Mouse (Mus musculus) heart, embryonic 12.5 days (tissue): ENCODE measurements around the gene Kctd15. TPM values are rescaled to one million over a fixed set of nuclear protein-coding genes. Genes with fewer than 3 reads are reported as not detected.
A peak's percentile ranks its signal among the peaks of the same experiment; 100 is the strongest.

ENCODE experiments used
- ATAC-seq: fragments of 200-750 bp; cut with Nextera tagmentation; 2 replicates; pipeline ENCODE4 v1.8.0; 2017; ENCODE audit warnings: moderate TSS enrichment, moderate library complexity; ENCODE audit not compliant: insufficient number of reproducible peaks, low FRiP score
- H3K27ac ChIP-seq: fragments of 300-500 bp; sonication (generic); 2 replicates; pipeline ENCODE4 v1.5.1; 2016; ENCODE audit warnings: mild to moderate bottlenecking, moderate library complexity; ENCODE audit not compliant: poor library complexity, severe bottlenecking
- H3K27me3 ChIP-seq: fragments of 300-500 bp; sonication (generic); replicated peaks from 2 replicates; pipeline ENCODE4 v1.6.1; 2016; ENCODE audit warnings: mild to moderate bottlenecking, moderate library complexity
- H3K36me3 ChIP-seq: fragments of 300-500 bp; sonication (generic); 2 replicates; pipeline ENCODE4 v1.6.1; 2016; ENCODE audit warnings: mild to moderate bottlenecking, moderate library complexity
- H3K4me1 ChIP-seq: fragments of 300-500 bp; sonication (generic); replicated peaks from 2 replicates; pipeline ENCODE4 v1.6.1; 2016; ENCODE audit warnings: mild to moderate bottlenecking
- H3K4me2 ChIP-seq: fragments of 300-500 bp; sonication (generic); 2 replicates; pipeline ENCODE4 v1.6.1; 2016; ENCODE audit warnings: mild to moderate bottlenecking, moderate library complexity
- H3K4me3 ChIP-seq: fragments of 300-500 bp; sonication (generic); 2 replicates; pipeline ENCODE4 v1.5.1; 2016; ENCODE audit warnings: mild to moderate bottlenecking
- H3K9ac ChIP-seq: fragments of 300-500 bp; sonication (generic); 2 replicates; pipeline ENCODE4 v1.6.1; 2016; ENCODE audit warnings: mild to moderate bottlenecking, moderate library complexity
- H3K9me3 ChIP-seq: fragments of 300-500 bp; sonication (generic); replicated peaks from 2 replicates; pipeline ENCODE4 v1.6.1; 2016; ENCODE audit warnings: mild to moderate bottlenecking, moderate library complexity
- WGBS: fragments of 180-500 bp; shearing (Covaris S2); methylation state at CpG from one replicate; pipeline ENCODE4 v1.1.7; 2016; 5-methylcytosine and 5-hydroxymethylcytosine counted together
- polyA plus RNA-seq: library from polyadenylated mRNA; unstranded; fragments of >200 nt; fragmentation: Nextera tagmentation; extraction: Ambion mirVana; gene quantifications from 2 replicates; pipeline ENCODE4 v1.2.1, GENCODE M21; 2016

The Kctd15 gene
- polyA plus RNA-seq, 1 experiment from 2014 or later, result 9.1 TPM

DNA sequence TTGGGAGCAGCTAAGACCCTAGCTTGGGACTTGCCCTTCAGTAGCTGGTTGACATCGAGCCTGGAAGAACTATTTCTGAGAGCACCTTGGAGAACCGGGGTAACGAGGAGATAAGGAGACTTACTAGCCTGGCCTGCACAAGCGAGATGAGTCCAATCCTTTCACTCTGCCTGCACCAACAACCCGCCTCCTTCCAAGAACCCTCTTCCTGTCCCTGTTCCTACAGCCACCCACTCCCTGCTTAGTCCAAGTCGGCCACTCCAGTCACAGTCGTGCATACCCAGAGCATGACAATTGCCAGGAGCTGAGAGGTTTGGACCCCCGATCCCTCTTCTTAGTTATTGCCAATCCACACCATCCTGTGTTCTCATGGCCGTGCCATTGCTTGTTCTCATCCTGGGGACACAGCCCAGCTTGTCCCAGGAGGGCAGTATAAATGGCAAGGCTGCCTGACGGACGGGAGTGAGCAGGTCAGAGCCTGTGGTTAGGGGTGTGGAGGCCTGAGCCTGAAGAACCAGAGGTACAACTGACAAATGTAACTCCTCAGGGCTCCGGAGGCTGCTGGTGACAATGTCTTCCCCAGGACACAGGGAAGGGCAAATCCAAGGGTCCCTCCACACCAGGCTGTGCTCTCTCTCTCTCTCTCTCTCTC, 10.3 kb downstream of the Kctd15 start:
- Histone ChIP-seq H3K9ac (no peak overlapping the region), H3K9me3 (no peaks in the 10 kb centered on the region)

DNA sequence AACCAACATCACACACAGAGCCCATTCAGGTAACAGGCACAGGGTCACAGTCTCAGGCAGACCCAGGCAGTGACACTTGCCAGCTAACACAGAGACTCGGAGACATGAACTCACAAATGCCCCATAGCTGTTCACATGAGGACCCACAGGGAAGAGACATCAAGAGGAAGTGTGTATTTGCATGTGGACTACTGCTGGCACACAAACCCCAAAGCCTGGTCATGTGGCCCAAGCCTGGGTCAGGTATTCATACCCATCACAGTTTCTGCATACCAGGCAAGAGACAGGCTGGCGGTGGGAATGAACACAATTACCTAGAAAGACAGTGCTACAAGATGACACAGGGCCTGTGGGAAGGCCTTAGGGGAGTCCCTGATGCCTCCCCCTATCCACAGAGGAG, 10.9 kb downstream of the Kctd15 start:
- H3K27ac ChIP-seq, result no peak overlapping the region
- no peaks in the 10 kb centered on the region for H3K27me3 ChIP-seq
- 80% methylated on average over 2 of the region's 2 CpGs for WGBS
- peaks cover 25% of the 10 kb centered on the region for H3K4me1 ChIP-seq
- H3K4me2 ChIP-seq, result no peak overlapping the region
- H3K9ac ChIP-seq, result no peak overlapping the region
- no peak overlapping the region for H3K4me3 ChIP-seq
- H3K36me3 ChIP-seq, result peaks cover 57% of the 10 kb centered on the region
- no peaks in the 10 kb centered on the region for H3K9me3 ChIP-seq
- ATAC-seq, result no peak

More for the DNA sequence above, 10.3 kb downstream of the Kctd15 start:
- ATAC-seq, result no peak
- H3K27me3 ChIP-seq, result no peaks in the 10 kb centered on the region
- WGBS, result 63% methylated on average over 12 of the region's 12 CpGs
- H3K36me3 ChIP-seq, result peaks cover 52% of the 10 kb centered on the region
- no peak overlapping the region for H3K4me3 ChIP-seq
- H3K4me2 ChIP-seq, result no peak overlapping the region
- peaks cover 25% of the 10 kb centered on the region for H3K4me1 ChIP-seq
- no peak overlapping the region for H3K27ac ChIP-seq

DNA sequence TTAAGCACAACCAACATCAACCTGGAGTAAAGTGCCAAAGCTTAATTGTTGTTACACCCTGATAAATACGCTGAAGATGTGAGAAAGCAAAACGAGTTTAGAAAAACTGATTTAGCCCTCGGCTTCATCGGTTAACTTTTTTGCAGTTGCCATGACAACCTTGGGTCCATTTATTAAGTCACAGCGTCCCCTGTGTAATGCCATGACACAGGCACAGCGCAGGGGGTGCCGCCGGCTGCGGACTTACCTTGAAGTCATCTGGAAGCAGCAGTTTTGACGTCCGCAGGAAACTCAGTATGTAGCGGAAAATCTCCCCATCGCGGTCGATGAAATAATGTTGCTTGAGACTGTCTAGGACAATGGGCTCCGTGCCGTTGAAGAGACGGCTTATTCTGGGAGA, 11.9 kb downstream of the Kctd15 start:
- Histone ChIP-seq H3K27ac (no peak overlapping the region), H3K9me3 (no peaks in the 10 kb centered on the region), H3K4me2 (no peak overlapping the region), H3K4me1 (peaks cover 25% of the 10 kb centered on the region), H3K36me3 (peaks cover 63% of the 10 kb centered on the region), H3K4me3 (no peak overlapping the region), H3K27me3 (no peaks in the 10 kb centered on the region), H3K9ac (no peak overlapping the region)
- no peak for ATAC-seq
- 90% methylated on average over 18 of the region's 18 CpGs for WGBS

DNA sequence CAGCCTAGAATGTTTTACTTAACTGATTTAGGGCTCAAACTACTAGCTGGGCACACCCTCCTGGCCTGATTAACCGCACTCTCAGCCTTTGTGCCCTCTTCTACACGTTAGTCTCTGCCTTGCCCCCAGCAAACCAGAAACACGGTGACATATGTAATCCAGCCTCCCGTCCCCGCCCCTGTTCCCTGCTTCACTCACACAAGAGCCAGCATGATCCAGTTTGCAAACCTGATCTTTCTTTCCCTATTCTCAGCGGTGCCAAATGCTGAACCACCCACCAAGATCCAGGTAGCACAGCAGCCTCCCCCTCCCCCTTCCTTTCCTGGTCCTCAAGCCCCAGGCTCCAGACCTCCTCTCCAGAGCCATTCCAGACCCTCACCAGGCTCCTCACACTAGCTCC, 13.2 kb downstream of the Kctd15 start:
- 71% methylated on average over 6 of the region's 6 CpGs for whole genome bisulfite sequencing
- Histone ChIP-seq H3K4me2 (no peak overlapping the region), H3K4me3 (no peak overlapping the region), H3K9me3 (no peaks in the 10 kb centered on the region), H3K4me1 (peaks cover 25% of the 10 kb centered on the region), H3K9ac (no peak overlapping the region), H3K27ac (no peak overlapping the region), H3K36me3 (peaks cover 60% of the 10 kb centered on the region), H3K27me3 (no peaks in the 10 kb centered on the region)
- ATAC-seq, result no peak

DNA sequence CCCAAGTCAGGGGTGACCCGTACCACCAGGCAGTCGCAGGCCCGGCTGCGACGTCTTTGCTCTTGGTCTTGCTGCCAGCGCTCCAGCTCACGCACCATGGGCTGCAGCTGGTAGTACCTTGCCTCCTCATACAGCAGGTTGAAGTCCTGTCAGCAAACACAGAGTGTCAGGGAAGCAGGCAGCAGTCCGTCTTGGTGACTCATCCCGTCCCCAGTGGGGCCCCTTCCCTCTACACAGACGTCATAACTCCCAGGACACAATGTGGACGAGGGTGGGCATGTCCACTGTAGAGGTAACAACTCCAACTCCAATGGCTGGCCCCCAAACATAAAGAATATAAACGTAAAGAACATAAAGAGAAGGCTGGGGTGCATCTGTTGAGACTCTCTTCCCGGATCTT, 14.6 kb downstream of the Kctd15 start:
- WGBS, result 72% methylated on average over 13 of the region's 13 CpGs
- no peaks in the 10 kb centered on the region for H3K27me3 ChIP-seq
- peaks cover 47% of the 10 kb centered on the region for H3K36me3 ChIP-seq
- H3K4me2 ChIP-seq, result no peak overlapping the region
- H3K4me1 ChIP-seq, result peaks cover 19% of the 10 kb centered on the region
- ATAC-seq, result no peak
- 0 out of 2 replicates have a peak overlapping the region, but pooled peaks have one; percentile 37 for H3K9ac ChIP-seq
- H3K9me3 ChIP-seq, result no peaks in the 10 kb centered on the region
- H3K27ac ChIP-seq, result no peak overlapping the region
- H3K4me3 ChIP-seq, result no peak overlapping the region

DNA sequence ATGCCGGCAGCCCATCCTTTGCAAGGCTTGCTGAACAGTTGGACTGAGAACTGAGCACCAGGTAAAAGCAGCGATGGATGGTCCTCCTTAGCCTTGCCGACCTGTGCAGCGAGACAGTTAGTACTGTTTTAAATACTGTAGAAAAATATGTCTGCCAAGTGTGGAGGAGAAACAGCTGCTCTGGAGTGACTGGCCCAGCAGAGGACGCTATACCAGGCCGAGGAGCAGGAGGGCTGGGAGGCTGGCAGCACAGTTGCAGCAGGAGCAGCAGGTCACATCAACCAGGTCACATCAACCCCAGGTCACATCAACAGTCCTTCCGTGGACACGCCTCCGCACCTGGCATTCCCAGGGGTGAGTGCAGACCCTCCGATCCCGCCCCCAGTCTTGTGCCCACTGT, 16.7 kb downstream of the Kctd15 start:
- Histone ChIP-seq H3K4me2 (no peak overlapping the region), H3K27me3 (no peaks in the 10 kb centered on the region), H3K9ac (no peak overlapping the region), H3K9me3 (no peaks in the 10 kb centered on the region), H3K27ac (no peak overlapping the region), H3K4me3 (no peak overlapping the region), H3K36me3 (peaks cover 43% of the 10 kb centered on the region), H3K4me1 (peaks cover 13% of the 10 kb centered on the region)
- no peak for ATAC-seq
- 82% methylated on average over 11 of the region's 11 CpGs for WGBS

DNA sequence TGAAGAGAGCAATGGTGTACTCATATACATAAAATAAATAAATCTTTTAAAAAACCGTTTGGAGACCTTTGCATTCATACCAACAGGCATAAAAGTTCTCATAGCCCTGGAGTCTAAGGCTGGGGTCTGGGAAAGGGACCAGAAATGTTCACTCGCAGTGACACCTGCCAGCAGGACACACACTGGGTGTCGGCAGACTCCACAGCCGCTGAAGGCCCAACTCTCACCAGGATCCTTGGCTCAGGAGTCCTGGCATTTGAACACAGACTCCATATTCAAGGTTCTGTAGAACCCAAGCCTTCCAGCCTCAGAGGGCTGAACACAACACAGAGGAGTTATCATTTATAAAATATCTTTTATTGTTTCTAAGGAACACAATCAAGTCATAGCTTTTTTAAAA, 19.9 kb downstream of the Kctd15 start:
- Histone ChIP-seq H3K4me3 (no peak overlapping the region), H3K36me3 (peaks cover 27% of the 10 kb centered on the region), H3K27ac (no peak overlapping the region), H3K9me3 (no peaks in the 10 kb centered on the region), H3K9ac (no peak overlapping the region), H3K27me3 (no peaks in the 10 kb centered on the region), H3K4me1 (peaks cover 2% of the 10 kb centered on the region), H3K4me2 (no peak overlapping the region)
- 77% methylated on average over 4 of the region's 4 CpGs for WGBS
- no peak for ATAC-seq

DNA sequence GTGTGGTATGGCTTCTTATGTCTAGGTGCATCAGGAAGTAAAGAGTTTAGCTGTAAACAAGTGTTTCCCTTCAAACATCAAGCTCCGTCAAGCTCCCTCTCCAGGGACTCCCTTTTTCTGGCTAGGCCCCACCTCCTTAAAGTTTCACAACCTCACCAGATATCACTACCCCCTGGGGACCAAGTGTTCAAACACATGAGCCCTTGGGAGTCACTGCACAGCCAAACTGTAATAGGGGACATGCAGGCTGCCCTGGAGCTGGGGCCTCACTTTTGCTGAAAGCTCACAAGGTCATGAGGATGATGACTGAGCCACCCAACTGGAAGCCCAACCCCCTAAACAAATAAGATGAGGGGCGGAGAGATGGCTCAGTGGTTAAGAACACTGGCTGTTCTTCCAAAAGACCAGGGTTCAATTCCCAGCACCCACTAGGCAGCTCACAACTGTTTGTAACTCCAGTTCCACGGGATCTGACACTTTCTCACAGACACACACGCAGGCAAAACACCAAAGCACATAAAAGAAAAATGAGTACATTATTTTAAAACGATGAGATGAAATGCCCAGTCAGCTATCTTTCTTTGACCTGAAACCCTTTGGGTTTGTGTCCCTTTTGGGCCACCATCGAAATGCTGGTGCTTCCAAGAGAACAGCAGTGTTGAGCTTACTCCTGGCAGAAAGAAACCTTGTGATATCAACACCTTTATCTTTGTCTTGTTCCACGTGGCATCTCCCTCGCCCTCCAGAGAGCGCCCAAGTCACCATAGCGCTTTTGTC, 23.4 kb downstream of the Kctd15 start:
- Histone ChIP-seq H3K27ac (no peak overlapping the region), H3K36me3 (no peaks in the 10 kb centered on the region), H3K9ac (no peak overlapping the region), H3K4me2 (no peak overlapping the region), H3K4me3 (no peak overlapping the region), H3K9me3 (no peaks in the 10 kb centered on the region), H3K27me3 (0 out of 2 replicates have a peak, but pooled peaks cover 3% of the 10 kb centered on the region), H3K4me1 (peaks cover 15% of the 10 kb centered on the region)
- WGBS, result 75% methylated on average over 10 of the region's 10 CpGs
- ATAC-seq, result no peak

DNA sequence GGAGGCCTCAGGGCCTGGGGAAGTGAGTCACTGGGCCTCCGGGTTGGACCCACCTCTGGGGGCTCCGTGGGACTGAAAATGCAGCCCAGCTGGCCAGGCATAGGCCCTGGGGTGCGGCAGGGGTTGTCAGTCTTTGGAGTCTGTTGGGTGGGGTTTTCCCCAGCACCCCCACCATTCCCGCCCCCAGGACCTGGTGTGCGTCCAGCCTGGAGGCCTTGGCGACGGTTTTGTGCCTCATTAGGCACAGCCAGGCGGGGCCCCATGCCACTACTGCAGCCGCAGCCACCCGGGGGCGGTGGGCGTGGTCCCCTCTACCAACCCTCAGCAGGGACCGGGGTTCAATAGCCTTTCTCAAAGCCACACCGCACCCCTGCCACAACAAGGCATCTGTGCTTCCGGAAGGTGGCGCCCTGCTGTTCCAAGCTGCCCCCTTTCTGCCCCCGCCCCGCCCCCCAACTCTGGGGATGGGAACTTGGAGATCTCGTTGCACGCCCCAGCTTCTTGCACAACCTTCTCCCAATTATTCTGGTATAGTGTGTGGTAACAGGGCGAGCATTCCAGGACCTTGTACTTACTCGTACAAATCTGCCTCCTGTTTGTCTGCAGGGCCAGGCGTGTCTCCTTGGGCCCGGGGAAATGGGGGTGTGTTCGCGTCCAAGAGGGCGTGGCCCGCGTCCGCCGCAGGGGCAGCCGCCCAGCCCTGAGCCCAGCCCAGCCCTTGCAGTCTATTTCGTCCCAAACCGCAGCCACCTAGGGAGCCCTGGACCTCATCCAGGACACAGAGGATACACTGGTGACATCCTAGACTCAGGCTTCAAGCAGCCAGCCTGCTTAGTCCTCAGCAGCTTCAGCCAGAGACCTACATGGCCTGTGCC, 26.1 kb downstream of the Kctd15 start:
- H3K4me1 ChIP-seq, result peaks cover 15% of the 10 kb centered on the region
- H3K36me3 ChIP-seq, result no peaks in the 10 kb centered on the region
- H3K9ac ChIP-seq, result peak overlapping the region; percentile 77
- 0 out of 2 replicates have a peak, but pooled peaks cover 3% of the 10 kb centered on the region for H3K27me3 ChIP-seq
- H3K4me3 ChIP-seq, result peak overlapping the region; percentile 57
- peak overlapping the region; percentile 57; the same call in 1 of the 2 replicates for H3K27ac ChIP-seq
- peak; percentile 63 for ATAC-seq
- WGBS, result under 1% methylated on average over 34 of the region's 34 CpGs
- peak overlapping the region; percentile 93 for H3K4me2 ChIP-seq
- H3K9me3 ChIP-seq, result no peaks in the 10 kb centered on the region

DNA sequence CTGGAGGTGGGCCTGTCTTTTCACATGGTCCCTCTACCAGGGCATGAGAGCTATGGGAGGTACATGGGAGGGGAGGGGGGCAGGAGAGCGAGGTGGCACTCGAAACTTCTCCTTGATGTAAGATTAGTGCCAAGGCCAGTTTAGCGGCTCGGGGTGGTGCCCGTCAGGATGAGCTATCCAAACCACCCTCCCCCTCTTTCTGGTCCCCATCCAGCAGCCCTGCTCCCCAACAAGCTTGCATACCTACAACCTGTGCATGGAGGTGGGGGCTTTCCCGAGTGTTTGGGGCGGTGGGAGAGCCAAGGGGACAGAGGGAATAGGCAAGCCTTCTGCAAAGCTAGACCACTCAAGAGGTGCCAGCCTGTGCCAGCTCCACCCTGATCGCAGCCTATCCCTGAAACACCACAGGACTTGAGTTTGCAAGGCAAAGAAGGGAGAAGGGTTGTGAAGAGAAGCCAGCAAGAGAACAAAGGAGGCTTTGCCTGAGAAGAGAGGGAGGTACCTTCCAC, 26.8 kb downstream of the Kctd15 start:
- H3K4me2 ChIP-seq, result peak overlapping the region; percentile 93
- ATAC-seq, result peak; percentile 10; the same call in 1 of the 2 replicates
- H3K9ac ChIP-seq, result peak overlapping the region; percentile 77
- no peaks in the 10 kb centered on the region for H3K36me3 ChIP-seq
- H3K4me1 ChIP-seq, result peaks cover 15% of the 10 kb centered on the region
- 43% methylated on average over 8 of the region's 8 CpGs for WGBS
- peak overlapping the region; percentile 57; the same call in 1 of the 2 replicates for H3K27ac ChIP-seq
- peak overlapping the region; percentile 57 for H3K4me3 ChIP-seq
- H3K9me3 ChIP-seq, result no peaks in the 10 kb centered on the region
- peaks cover 7% of the 10 kb centered on the region; the same call in 1 of the 2 replicates for H3K27me3 ChIP-seq
